Mouse (Mus musculus): ENCODE data around the gene St8sia1.

Gene St8sia1

GRCm38 (mm10) chr6:142865199-142865598 lies 99.1 kb downstream of the St8sia1 start:
- no peak for DNase-seq (ENCODE audit: low spot score in 2 of 2)

GRCm38 (mm10) chr6:142863881-142864280 lies 100.4 kb downstream of the St8sia1 start:
- no peak for DNase-seq (ENCODE audit: low spot score in 2 of 2)

GRCm38 (mm10) chr6:142862265-142862664 lies 102.0 kb downstream of the St8sia1 start:
- no peak for DNase-seq (ENCODE audit: low spot score in 2 of 2)

GRCm38 (mm10) chr6:142860396-142860795 lies 103.9 kb downstream of the St8sia1 start:
- no peak for DNase-seq (ENCODE audit: low spot score in 2 of 2)

GRCm38 (mm10) chr6:142859946-142860345 lies 104.3 kb downstream of the St8sia1 start:
- DNase-seq (ENCODE audit: low spot score in 2 of 2): no peak

GRCm38 (mm10) chr6:142858937-142859336 lies 105.3 kb downstream of the St8sia1 start:
- DNase-seq (ENCODE audit: low spot score in 2 of 2): no peak

- DNase-seq (ENCODE audit: low spot score in 2 of 2): no peak
Measured at GRCm38 (mm10) chr6:142856258-142856874, 107.9 kb downstream of the St8sia1 start.

- no peak for DNase-seq (ENCODE audit: low spot score in 2 of 2)
Measured at GRCm38 (mm10) chr6:142855761-142856160, 108.5 kb downstream of the St8sia1 start.

GRCm38 (mm10) chr6:142852419-142853377 lies 111.6 kb downstream of the St8sia1 start:
- DNase-seq (ENCODE audit: low spot score in 2 of 2): no peak

GRCm38 (mm10) chr6:142850436-142850835 lies 113.8 kb downstream of the St8sia1 start:
- peak; percentile 21 to 48 for DNase-seq (ENCODE audit: low spot score in 2 of 2)

GRCm38 (mm10) chr6:142849326-142849725 lies 114.9 kb downstream of the St8sia1 start:
- no peak for DNase-seq (ENCODE audit: low spot score in 2 of 2)

GRCm38 (mm10) chr6:142847914-142848674 lies 116.2 kb downstream of the St8sia1 start:
- no peak for DNase-seq (ENCODE audit: low spot score in 2 of 2)

- DNase-seq (ENCODE audit: low spot score in 2 of 2): no peak
Measured at GRCm38 (mm10) chr6:142846855-142847254, 117.4 kb downstream of the St8sia1 start.

GRCm38 (mm10) chr6:142845066-142845465 lies 119.2 kb downstream of the St8sia1 start:
- DNase-seq (ENCODE audit: low spot score in 2 of 2): no peak

GRCm38 (mm10) chr6:142844061-142844460 lies 120.2 kb downstream of the St8sia1 start:
- DNase-seq (ENCODE audit: low spot score in 2 of 2): no peak

GRCm38 (mm10) chr6:142838501-142838900 lies 125.8 kb downstream of the St8sia1 start:
- no peak for DNase-seq (ENCODE audit: low spot score in 2 of 2)

- no peak for DNase-seq (ENCODE audit: low spot score in 2 of 2)
Measured at GRCm38 (mm10) chr6:142837326-142837725, 126.9 kb downstream of the St8sia1 start.

GRCm38 (mm10) chr6:142835726-142836125 lies 128.5 kb downstream of the St8sia1 start:
- no peak for DNase-seq (ENCODE audit: low spot score in 2 of 2)

- no peak for DNase-seq (ENCODE audit: low spot score in 2 of 2)
Measured at GRCm38 (mm10) chr6:142834911-142835310, 129.3 kb downstream of the St8sia1 start.

- DNase-seq (ENCODE audit: low spot score in 2 of 2): no peak
Measured at GRCm38 (mm10) chr6:142831706-142832105, 132.5 kb downstream of the St8sia1 start.

GRCm38 (mm10) chr6:142831243-142831642 lies 133.0 kb downstream of the St8sia1 start:
- DNase-seq (ENCODE audit: low spot score in 2 of 2): no peak

GRCm38 (mm10) chr6:142830221-142830620 lies 134.0 kb downstream of the St8sia1 start:
- no peak for DNase-seq (ENCODE audit: low spot score in 2 of 2)

All from heart, adult 9 months (tissue).